Mouse (Mus musculus) embryonic facial prominence, embryonic 15.5 days (tissue): ENCODE measurements around the gene Frmpd3. TPM values are rescaled to one million over a fixed set of nuclear protein-coding genes. Genes with fewer than 3 reads are reported as not detected.

Source experiments
- ATAC-seq: fragments of 200-750 bp; cut with Nextera tagmentation; 2 replicates; pipeline ENCODE4 v1.8.0; 2017; ENCODE audit warnings: low read depth, moderate TSS enrichment; ENCODE audit not compliant: insufficient number of reproducible peaks, low FRiP score, low TSS enrichment
- H3K27ac ChIP-seq: fragments of 300-500 bp; sonication (generic); replicated peaks from 2 replicates; pipeline ENCODE4 v1.5.1; 2015; ENCODE audit warnings: mild to moderate bottlenecking, inconsistent platforms
- H3K27me3 ChIP-seq: fragments of 300-500 bp; sonication (generic); 2 replicates; pipeline ENCODE4 v1.6.1; 2015; ENCODE audit warnings: inconsistent platforms
- H3K36me3 ChIP-seq: fragments of 300-500 bp; sonication (generic); 2 replicates; pipeline ENCODE4 v1.6.1; 2015; ENCODE audit warnings: mild to moderate bottlenecking, inconsistent platforms
- H3K4me1 ChIP-seq: fragments of 300-500 bp; sonication (generic); 2 replicates; pipeline ENCODE4 v1.6.1; 2015; ENCODE audit warnings: inconsistent platforms
- H3K4me2 ChIP-seq: fragments of 300-500 bp; sonication (generic); replicated peaks from 2 replicates; pipeline ENCODE4 v1.6.1; 2015; ENCODE audit warnings: mild to moderate bottlenecking, inconsistent platforms
- H3K4me3 ChIP-seq: fragments of 300-500 bp; sonication (generic); replicated peaks from 2 replicates; pipeline ENCODE4 v1.5.1; 2015; ENCODE audit warnings: mild to moderate bottlenecking, inconsistent platforms
- H3K9ac ChIP-seq: fragments of 300-500 bp; sonication (generic); 2 replicates; pipeline ENCODE4 v1.6.1; 2015; ENCODE audit warnings: inconsistent platforms
- H3K9me3 ChIP-seq: fragments of 300-500 bp; sonication (generic); replicated peaks from 2 replicates; pipeline ENCODE4 v1.6.1; 2016; ENCODE audit warnings: inconsistent platforms
- WGBS: fragments of 180-500 bp; shearing (Covaris S2); methylation state at CpG from one replicate; pipeline ENCODE4 v1.1.7; 2015; 5-methylcytosine and 5-hydroxymethylcytosine counted together
- polyA plus RNA-seq: library from polyadenylated mRNA; unstranded; fragments of >200 nt; fragmentation: Nextera tagmentation; extraction: Ambion mirVana; gene quantifications from 2 replicates; pipeline ENCODE4 v1.2.1, GENCODE M21; 2015

Frmpd3 gene
- polyA plus RNA-seq, 1 experiment from 2014 or later, result 0.33 TPM

DNA sequence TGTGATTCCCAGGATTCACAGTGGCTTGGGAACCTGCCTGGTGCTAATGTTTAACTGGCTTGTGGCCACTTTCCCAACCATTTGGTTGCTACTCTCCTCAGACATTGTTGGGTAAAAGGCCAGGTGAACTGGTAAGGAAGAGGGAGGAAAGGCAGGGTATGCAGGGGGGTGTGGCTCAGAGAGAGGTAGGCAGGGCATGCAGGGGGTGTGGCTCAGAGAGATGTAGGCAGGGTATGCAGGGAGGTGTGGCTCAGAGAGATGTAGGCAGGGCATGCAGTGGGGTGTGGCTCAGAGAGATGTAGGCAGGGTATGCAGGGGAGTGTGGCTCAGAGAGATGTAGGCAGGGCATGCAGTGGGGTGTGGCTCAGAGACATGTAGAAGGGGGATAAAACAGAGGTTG, 64.4 kb downstream of the Frmpd3 start:
- 0 out of 2 replicates have a peak, but pooled peaks cover 3% of the 10 kb centered on the region for H3K27me3 ChIP-seq
- no peak for ATAC-seq

DNA sequence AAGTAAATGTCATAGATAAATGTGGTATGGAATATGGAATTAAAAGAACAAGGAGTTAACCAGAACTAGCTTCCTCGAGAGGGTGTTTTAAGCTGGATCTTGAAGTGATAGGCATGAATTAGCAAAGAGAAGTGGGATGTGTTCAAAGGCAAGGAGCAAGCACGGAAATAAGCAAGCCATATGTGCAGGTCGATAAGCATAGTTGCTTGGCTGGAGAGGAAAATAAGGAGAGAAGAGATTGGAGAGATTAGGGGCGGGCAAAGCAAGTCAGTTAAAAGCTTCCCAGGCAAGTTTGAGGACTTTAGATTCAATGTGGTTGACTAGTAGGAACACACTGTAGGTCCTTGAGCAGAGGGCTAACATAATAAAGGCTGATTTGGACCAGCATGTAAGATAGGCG, 65.5 kb downstream of the Frmpd3 start:
- 75% methylated on average over 5 of the region's 5 CpGs for WGBS
- Histone ChIP-seq H3K27ac (no peak overlapping the region), H3K4me3 (no peak overlapping the region), H3K36me3 (no peaks in the 10 kb centered on the region), H3K27me3 (0 out of 2 replicates have a peak, but pooled peaks cover 3% of the 10 kb centered on the region), H3K4me2 (no peak overlapping the region), H3K9ac (no peak overlapping the region), H3K9me3 (no peaks in the 10 kb centered on the region), H3K4me1 (no peaks in the 10 kb centered on the region)
- no peak for ATAC-seq

More for the DNA sequence above, 64.4 kb downstream of the Frmpd3 start:
- no peaks in the 10 kb centered on the region for H3K36me3 ChIP-seq
- H3K9me3 ChIP-seq, result no peaks in the 10 kb centered on the region
- no peak overlapping the region for H3K9ac ChIP-seq
- H3K4me2 ChIP-seq, result no peak overlapping the region
- H3K27ac ChIP-seq, result no peak overlapping the region
- H3K4me1 ChIP-seq, result no peaks in the 10 kb centered on the region
- H3K4me3 ChIP-seq, result no peak overlapping the region

DNA sequence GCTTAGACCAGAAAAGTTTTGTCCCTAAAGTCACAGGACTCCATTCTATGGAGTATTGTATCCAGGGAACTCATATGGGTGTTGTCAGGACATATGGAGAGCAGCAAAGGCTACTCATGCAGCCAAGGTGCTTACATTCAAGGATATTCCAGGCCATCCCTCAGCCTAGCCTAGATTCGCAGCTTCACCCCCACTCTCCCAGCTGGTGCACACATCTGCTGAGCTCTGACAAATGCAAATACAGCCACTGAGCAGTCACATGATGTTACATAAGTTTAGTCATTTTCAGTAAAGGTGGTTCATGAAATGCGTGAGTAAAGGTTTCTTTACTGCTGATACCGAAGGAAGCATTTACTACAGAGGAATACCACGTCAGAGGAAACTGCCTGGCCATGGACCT, 76.4 kb downstream of the Frmpd3 start:
- Histone ChIP-seq H3K9ac (no peak overlapping the region), H3K36me3 (no peaks in the 10 kb centered on the region), H3K27me3 (no peaks in the 10 kb centered on the region), H3K4me1 (no peaks in the 10 kb centered on the region), H3K27ac (no peak overlapping the region), H3K4me3 (no peak overlapping the region), H3K4me2 (no peak overlapping the region), H3K9me3 (no peaks in the 10 kb centered on the region)
- 83% methylated on average over 4 of the region's 4 CpGs for WGBS
- ATAC-seq, result no peak

DNA sequence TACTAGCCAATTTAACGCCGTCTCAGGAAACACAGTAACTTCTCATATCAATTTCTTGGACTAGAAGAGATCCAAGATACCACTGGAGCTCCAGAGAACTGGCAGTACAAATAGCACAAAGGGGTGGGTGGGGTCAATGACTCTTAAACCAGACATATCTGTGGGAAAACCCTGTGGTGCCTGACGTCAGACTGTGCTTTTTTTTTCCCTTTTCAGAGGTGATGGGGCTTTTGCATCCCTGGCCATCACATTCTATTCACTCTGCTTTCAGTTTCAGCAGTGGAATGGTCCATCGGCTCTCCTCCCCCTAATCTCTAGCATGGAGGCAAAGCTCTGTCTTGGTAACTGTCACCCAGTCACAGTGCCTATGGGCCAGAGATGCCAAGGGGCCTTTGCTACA, 85.1 kb downstream of the Frmpd3 start:
- Histone ChIP-seq H3K27me3 (0 out of 2 replicates have a peak, but pooled peaks cover 5% of the 10 kb centered on the region), H3K9me3 (no peaks in the 10 kb centered on the region), H3K4me2 (no peak overlapping the region), H3K36me3 (no peaks in the 10 kb centered on the region), H3K4me1 (no peaks in the 10 kb centered on the region), H3K4me3 (no peak overlapping the region), H3K27ac (no peak overlapping the region), H3K9ac (no peak overlapping the region)
- ATAC-seq, result no peak
- 75% methylated on average over 4 of the region's 4 CpGs for WGBS

DNA sequence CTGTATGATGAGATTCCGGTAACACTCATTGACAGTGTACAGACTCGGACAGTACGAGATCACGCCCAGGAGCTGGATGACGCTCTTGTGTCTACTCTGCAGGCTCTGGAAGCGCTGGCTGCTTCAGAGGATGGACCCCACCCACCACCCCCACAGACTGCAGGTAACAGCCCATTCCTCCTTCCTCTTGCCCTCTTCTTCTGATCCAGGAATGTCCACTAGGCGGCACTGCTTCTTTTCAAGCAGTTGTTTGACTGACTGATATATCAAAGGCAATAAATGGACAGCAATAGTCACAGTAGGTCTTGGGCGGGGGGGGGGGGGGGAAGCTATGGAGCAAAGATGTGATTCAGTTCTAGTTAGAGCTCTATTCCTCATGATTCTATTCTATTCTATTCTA, 86.2 kb downstream of the Frmpd3 start:
- Histone ChIP-seq H3K27ac (no peak overlapping the region), H3K4me3 (no peak overlapping the region), H3K36me3 (no peaks in the 10 kb centered on the region), H3K4me1 (no peaks in the 10 kb centered on the region), H3K9me3 (no peaks in the 10 kb centered on the region), H3K4me2 (no peak overlapping the region), H3K9ac (no peak overlapping the region), H3K27me3 (peaks cover 9% of the 10 kb centered on the region; the same call in 1 of the 2 replicates)
- WGBS, result 72% methylated on average over 7 of the region's 8 CpGs
- no peak for ATAC-seq

DNA sequence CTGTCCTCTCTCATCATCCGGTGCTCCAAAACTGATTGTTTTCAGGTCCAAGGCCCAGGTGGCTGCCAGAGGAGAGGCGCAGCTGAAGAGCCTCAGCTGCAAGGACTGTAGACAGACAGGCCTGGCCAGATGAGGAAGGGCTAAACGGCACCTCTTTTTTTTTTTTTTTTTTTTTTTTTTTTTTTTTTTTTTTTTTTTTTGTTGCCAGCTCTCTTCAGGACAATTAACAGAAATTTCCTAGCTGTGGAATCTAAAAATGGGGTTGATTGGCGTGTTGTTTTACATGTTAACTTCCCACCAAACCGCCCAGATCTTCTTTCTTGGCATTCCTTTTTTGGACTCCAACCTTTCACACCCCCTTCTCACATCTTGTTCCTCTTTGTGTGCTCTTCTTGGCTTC, 87.9 kb downstream of the Frmpd3 start:
- 75% methylated on average over 5 of the region's 5 CpGs for WGBS
- no peak for ATAC-seq
- H3K27me3 ChIP-seq, result peaks cover 11% of the 10 kb centered on the region; the same call in 1 of the 2 replicates

DNA sequence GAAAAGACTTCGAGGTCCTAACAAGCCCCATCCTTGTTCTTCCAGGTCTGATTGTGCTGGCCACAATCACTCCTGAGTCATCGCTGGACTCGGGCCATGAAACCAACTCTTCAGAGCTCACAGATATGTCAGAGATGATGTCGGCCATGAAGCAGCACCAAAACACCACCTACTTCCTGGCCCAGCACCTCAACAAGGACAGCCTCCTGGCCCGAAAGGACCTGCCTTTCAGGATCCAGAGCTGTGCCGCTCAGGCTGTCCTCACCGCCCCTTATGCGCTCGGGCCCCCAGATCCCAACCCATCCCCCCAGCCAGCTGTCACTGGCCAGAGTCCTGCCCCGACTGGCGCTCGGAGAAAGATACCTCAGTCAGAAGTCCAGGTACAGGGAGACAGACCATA, 88.4 kb downstream of the Frmpd3 start:
- 85% methylated on average over 12 of the region's 12 CpGs for WGBS
- Histone ChIP-seq H3K9me3 (no peaks in the 10 kb centered on the region), H3K9ac (no peak overlapping the region), H3K4me2 (no peak overlapping the region), H3K27ac (no peak overlapping the region), H3K4me3 (no peak overlapping the region), H3K4me1 (no peaks in the 10 kb centered on the region), H3K36me3 (no peaks in the 10 kb centered on the region), H3K27me3 (peaks cover 11% of the 10 kb centered on the region; the same call in 1 of the 2 replicates)
- no peak for ATAC-seq

More for the DNA sequence above, 87.9 kb downstream of the Frmpd3 start:
- Histone ChIP-seq H3K36me3 (no peaks in the 10 kb centered on the region), H3K9ac (no peak overlapping the region), H3K4me2 (no peak overlapping the region), H3K27ac (no peak overlapping the region), H3K4me3 (no peak overlapping the region), H3K9me3 (no peaks in the 10 kb centered on the region), H3K4me1 (no peaks in the 10 kb centered on the region)

DNA sequence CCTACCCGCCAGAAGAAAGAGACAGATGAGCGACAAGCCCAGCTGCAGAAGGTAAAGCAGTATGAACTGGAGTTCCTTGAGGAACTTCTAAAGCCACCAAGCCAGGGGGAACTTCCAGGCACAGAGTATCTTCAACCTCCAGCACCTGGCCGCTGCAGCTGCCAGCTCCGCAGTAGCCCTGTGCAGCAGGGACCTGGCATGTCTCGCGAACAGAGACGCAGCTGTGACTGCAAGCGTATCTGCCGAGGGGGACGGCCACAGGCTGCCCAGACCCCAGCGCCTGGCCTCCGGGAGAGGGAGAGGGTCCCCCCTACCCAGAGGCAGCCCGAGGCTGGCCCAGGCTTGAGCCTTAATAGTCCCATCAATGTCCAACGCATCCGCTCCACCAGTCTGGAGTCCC, 89.9 kb downstream of the Frmpd3 start:
- Histone ChIP-seq H3K9ac (no peak overlapping the region), H3K36me3 (no peaks in the 10 kb centered on the region), H3K4me3 (no peak overlapping the region), H3K4me1 (no peaks in the 10 kb centered on the region), H3K27me3 (peaks cover 11% of the 10 kb centered on the region; the same call in 1 of the 2 replicates), H3K27ac (no peak overlapping the region), H3K9me3 (no peaks in the 10 kb centered on the region), H3K4me2 (no peak overlapping the region)
- WGBS, result 89% methylated on average over 15 of the region's 15 CpGs
- no peak for ATAC-seq

DNA sequence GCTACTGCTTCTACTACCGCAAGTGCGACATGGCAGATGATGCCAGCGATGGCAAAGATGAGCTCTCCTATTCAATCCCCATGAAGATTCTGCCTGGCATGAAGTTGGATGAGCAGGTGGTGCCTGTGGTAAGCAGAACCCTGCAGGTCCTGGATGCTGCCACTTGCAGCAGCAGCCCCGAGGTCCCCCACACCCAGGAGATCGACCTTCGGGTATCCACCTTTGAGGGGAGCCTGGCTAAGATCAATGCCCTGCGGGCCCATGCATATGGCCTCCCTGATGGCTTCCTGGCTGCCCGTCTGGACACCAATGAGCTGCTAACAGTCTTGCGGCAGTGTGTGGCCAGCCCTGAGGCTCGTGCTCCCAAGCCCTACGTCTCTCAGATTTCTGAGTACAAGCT, 90.7 kb downstream of the Frmpd3 start:
- Histone ChIP-seq H3K36me3 (no peaks in the 10 kb centered on the region), H3K4me1 (no peaks in the 10 kb centered on the region), H3K9ac (no peak overlapping the region), H3K27ac (no peak overlapping the region), H3K27me3 (peaks cover 11% of the 10 kb centered on the region; the same call in 1 of the 2 replicates), H3K9me3 (no peaks in the 10 kb centered on the region), H3K4me2 (no peak overlapping the region), H3K4me3 (no peak overlapping the region)
- WGBS, result 88% methylated on average over 11 of the region's 11 CpGs
- no peak for ATAC-seq

DNA sequence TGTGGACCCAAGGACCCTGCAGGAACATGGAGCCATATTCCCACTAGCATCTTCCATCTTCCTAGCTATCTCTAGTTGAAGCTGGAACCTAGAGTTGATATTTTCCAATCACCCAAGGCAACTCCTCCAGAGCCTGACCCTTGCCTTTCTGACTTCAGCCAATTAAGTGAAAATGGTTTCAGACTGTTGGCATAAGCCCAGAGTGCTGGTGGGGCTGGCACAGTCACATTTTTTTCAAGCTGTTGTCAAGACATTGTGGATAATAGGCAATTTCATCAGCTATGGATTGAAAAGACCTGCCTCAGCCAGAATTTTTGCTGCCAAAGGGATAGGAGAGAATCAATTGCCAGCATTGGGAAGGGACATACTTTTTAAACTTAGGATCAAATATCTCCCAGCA, 95.8 kb downstream of the Frmpd3 start:
- Histone ChIP-seq H3K4me3 (no peak overlapping the region), H3K9me3 (no peaks in the 10 kb centered on the region), H3K9ac (no peak overlapping the region), H3K27me3 (peaks cover 4% of the 10 kb centered on the region; the same call in 1 of the 2 replicates), H3K36me3 (no peaks in the 10 kb centered on the region), H3K27ac (no peak overlapping the region), H3K4me2 (no peak overlapping the region), H3K4me1 (no peaks in the 10 kb centered on the region)
- ATAC-seq, result no peak

DNA sequence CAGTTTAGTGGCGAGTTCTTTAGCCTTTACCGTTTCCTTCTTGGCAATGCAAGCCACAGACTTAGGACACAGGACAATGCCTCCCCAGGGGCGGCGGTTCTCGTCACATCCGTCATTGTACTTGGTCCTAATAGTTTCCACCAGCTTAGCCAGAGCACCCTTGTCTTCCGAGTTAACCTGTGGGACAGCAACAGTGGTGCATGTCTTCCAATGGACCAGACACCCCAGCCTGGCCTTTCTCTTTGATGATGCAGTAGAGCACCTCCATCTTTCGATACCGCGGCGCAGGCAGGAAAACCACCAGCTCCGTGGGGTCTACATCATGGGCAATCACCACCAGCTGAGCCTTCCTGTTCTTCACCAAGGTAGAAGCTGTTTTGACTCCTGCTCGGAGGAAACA, 103.5 kb downstream of the Frmpd3 start:
- no peak overlapping the region for H3K9ac ChIP-seq
- H3K27me3 ChIP-seq, result no peaks in the 10 kb centered on the region
- no peaks in the 10 kb centered on the region for H3K4me1 ChIP-seq
- ATAC-seq, result no peak
- H3K4me3 ChIP-seq, result no peak overlapping the region
- WGBS, result 75% methylated on average over 13 of the region's 13 CpGs
- H3K4me2 ChIP-seq, result no peak overlapping the region
- H3K27ac ChIP-seq, result no peak overlapping the region
- no peaks in the 10 kb centered on the region for H3K36me3 ChIP-seq
- H3K9me3 ChIP-seq, result no peaks in the 10 kb centered on the region

DNA sequence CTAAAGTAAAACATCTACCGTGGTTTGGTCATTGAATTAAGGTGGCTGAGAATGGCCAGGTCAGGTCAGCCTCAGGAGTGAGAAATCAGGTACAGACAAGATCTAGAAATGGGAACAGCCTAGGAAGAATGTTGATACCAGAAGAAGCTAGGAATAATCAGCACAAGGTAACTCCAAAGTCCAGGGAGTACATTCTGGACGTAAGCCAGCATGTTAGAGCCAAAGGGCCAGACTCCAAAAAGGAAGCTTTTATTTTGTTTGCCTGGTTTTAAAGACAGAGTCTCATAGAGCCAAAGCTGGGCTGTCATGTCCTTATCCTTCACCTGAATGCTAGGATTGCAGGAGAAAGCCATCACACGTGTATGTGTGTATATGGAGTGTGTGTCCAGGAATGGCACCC, 108.0 kb downstream of the Frmpd3 start:
- WGBS, result 63% methylated on average over 3 of the region's 3 CpGs
- Histone ChIP-seq H3K36me3 (no peaks in the 10 kb centered on the region), H3K27ac (no peak overlapping the region), H3K9ac (no peak overlapping the region), H3K27me3 (no peaks in the 10 kb centered on the region), H3K4me1 (no peaks in the 10 kb centered on the region), H3K4me2 (no peak overlapping the region), H3K4me3 (no peak overlapping the region), H3K9me3 (no peaks in the 10 kb centered on the region)
- ATAC-seq, result no peak
